Comparison of ENCODE assay signal across 9 mouse cellular contexts in genomic region chr3:79808530-79809179, GRCm38 (mm10). TPM values are rescaled to one million over a fixed set of nuclear protein-coding genes. Genes with fewer than 3 reads are reported as not detected.
DNase-seq lines count a peak whose midpoint lies in the region; ATAC-seq and TF ChIP-seq lines count a peak whose summit lies in the region.
"Had no signal": no experiment of that assay in that cellular context is flagged by ENCODE, and none has a peak within 500 bp of the region (broad histone marks: within the 10 kb centered on the region; RNA-seq: fewer than 3 reads in every experiment).

No protein-coding gene starts in this region.

- no peak overlapping the region for H3K27ac ChIP-seq in forebrain, embryonic 11.5 days (ENCODE audit: low read depth, low read length)
- no peak overlapping the region for H3K27ac ChIP-seq in forebrain, embryonic 10.5 days
- no peak overlapping the region for H3K27ac ChIP-seq in CH12.LX (ENCODE audit: insufficient read depth, low read depth)
- H3K27ac ChIP-seq in midbrain, embryonic 12.5 days (replicated peaks): no peak overlapping the region
- H3K27ac ChIP-seq: limb, embryonic 15.5 days had no signal

- TF ChIP-seq POLR2A in CH12.LX (IDR thresholded peaks at IDR 0.05; ENCODE audit: low read depth, low read length): no peak

- TF ChIP-seq CTCF in CH12.LX (conservative IDR thresholded peaks at IDR 0.05 in 1 of 2, IDR thresholded peaks at IDR 0.05 in 1 of 2; ENCODE audit: low read depth in 2 of 2, low read length in 2 of 2): no peak

- no peaks in the 10 kb centered on the region for H3K9me3 ChIP-seq in forebrain, embryonic 11.5 days (ENCODE audit: control insufficient read depth, low read length)
- H3K9me3 ChIP-seq in forebrain, embryonic 10.5 days: no peaks in the 10 kb centered on the region
- no peaks in the 10 kb centered on the region for H3K9me3 ChIP-seq in CH12.LX (replicated peaks; ENCODE audit: low read length)
- no peaks in the 10 kb centered on the region for H3K9me3 ChIP-seq in midbrain, embryonic 12.5 days
- H3K9me3 ChIP-seq: limb, embryonic 15.5 days had no signal

- no peaks in the 10 kb centered on the region for H3K27me3 ChIP-seq in forebrain, embryonic 11.5 days (ENCODE audit: control insufficient read depth, insufficient read depth, low read length)
- H3K27me3 ChIP-seq in forebrain, embryonic 10.5 days (ENCODE audit: poor library complexity, severe bottlenecking): no peaks in the 10 kb centered on the region
- H3K27me3 ChIP-seq in CH12.LX (replicated peaks): no peaks in the 10 kb centered on the region
- H3K27me3 ChIP-seq in midbrain, embryonic 12.5 days: no peaks in the 10 kb centered on the region
- H3K27me3 ChIP-seq: limb, embryonic 15.5 days had no signal

- H3K4me1 ChIP-seq in forebrain, embryonic 11.5 days (replicated peaks; ENCODE audit: control insufficient read depth, insufficient read depth, low read length): no peaks in the 10 kb centered on the region
- H3K4me1 ChIP-seq in forebrain, embryonic 10.5 days: 0 out of 2 replicates have a peak, but pooled peaks cover under 1% of the 10 kb centered on the region
- peaks cover 2 to 8% of the 10 kb centered on the region in 2 experiments; a peak in 2 of 4 replicates for H3K4me1 ChIP-seq in CH12.LX (ENCODE audit: control insufficient read depth in 1 of 2, insufficient read depth in 2 of 2)
- 0 out of 2 replicates have a peak, but pooled peaks cover under 1% of the 10 kb centered on the region for H3K4me1 ChIP-seq in midbrain, embryonic 12.5 days

- peak; percentile 70 for ATAC-seq in forebrain, embryonic 11.5 days (replicated peaks; ENCODE audit: low FRiP score)
- 0 out of 2 replicates have a peak, but pooled peaks have one; percentile 45 for ATAC-seq in midbrain, embryonic 12.5 days (ENCODE audit: low FRiP score, low read depth)

- WGBS in forebrain, embryonic 11.5 days: 82% methylated on average over 9 of the region's 9 CpGs
- WGBS in forebrain, embryonic 10.5 days: 86% methylated on average over 9 of the region's 9 CpGs
- WGBS in midbrain, embryonic 12.5 days: 84% methylated on average over 9 of the region's 9 CpGs

- no peak overlapping the region for H3K4me2 ChIP-seq in forebrain, embryonic 11.5 days (ENCODE audit: low read depth, low read length, severe bottlenecking)
- peak overlapping the region; percentile 55 for H3K4me2 ChIP-seq in CH12.LX (ENCODE audit: insufficient read depth, low read depth, poor library complexity, severe bottlenecking)
- no peak overlapping the region for H3K4me2 ChIP-seq in midbrain, embryonic 12.5 days (replicated peaks)
- H3K4me2 ChIP-seq: limb, embryonic 15.5 days had no signal

- H3K36me3 ChIP-seq in forebrain, embryonic 11.5 days (ENCODE audit: control insufficient read depth, insufficient read depth, low read length): no peaks in the 10 kb centered on the region
- H3K36me3 ChIP-seq in forebrain, embryonic 10.5 days (replicated peaks): no peaks in the 10 kb centered on the region
- H3K36me3 ChIP-seq in CH12.LX (replicated peaks in 1 of 2; ENCODE audit: control insufficient read depth in 1 of 2, insufficient read depth in 1 of 2, low read length in 1 of 2): no peaks in the 10 kb centered on the region
- no peaks in the 10 kb centered on the region for H3K36me3 ChIP-seq in midbrain, embryonic 12.5 days
- H3K36me3 ChIP-seq: limb, embryonic 15.5 days had no signal

- dilution Hi-C loops in CH12.LX (cut with MboI; ENCODE audit: extremely low pct_ligation_motif_present, extremely low pct_unique_long_range_greater_than_20kb, low sequenced_read_pairs): no loop called here

- TF ChIP-seq EP300 in CH12.LX (IDR thresholded peaks at IDR 0.05; ENCODE audit: low read length): no peak

- H3K4me3 ChIP-seq in forebrain, embryonic 11.5 days (ENCODE audit: low read depth, low read length): no peak overlapping the region
- H3K4me3 ChIP-seq in forebrain, embryonic 10.5 days: no peak overlapping the region
- no peak overlapping the region for H3K4me3 ChIP-seq in CH12.LX (replicated peaks in 1 of 3; ENCODE audit: low read depth in 2 of 3, low read length in 2 of 3, poor library complexity in 1 of 3)
- no peak overlapping the region for H3K4me3 ChIP-seq in midbrain, embryonic 12.5 days
- H3K4me3 ChIP-seq: limb, embryonic 15.5 days had no signal

- no peaks in the 10 kb centered on the region for H3K79me2 ChIP-seq in CH12.LX (replicated peaks; ENCODE audit: control insufficient read depth, extremely low read depth, insufficient read depth, poor library complexity, severe bottlenecking)

- in situ Hi-C loops in CH12.LX (cut with MboI; ENCODE audit: low pct_ligation_motif_present, low pct_unique_long_range_greater_than_20kb, low sequenced_read_pairs): no loop called here

- H3K9ac ChIP-seq in forebrain, embryonic 11.5 days (ENCODE audit: low read length): no peak overlapping the region
- peak overlapping the region; percentile 35; the same call in 1 of the 2 replicates for H3K9ac ChIP-seq in CH12.LX (ENCODE audit: insufficient read depth, low read depth)
- H3K9ac ChIP-seq in midbrain, embryonic 12.5 days (replicated peaks): no peak overlapping the region
- H3K9ac ChIP-seq: limb, embryonic 15.5 days had no signal

- no peak for DNase-seq in forebrain, embryonic 11.5 days (ENCODE audit: low spot score)
- DNase-seq in forebrain, embryonic 10.5 days (ENCODE audit: extremely low spot score, low spot score): no peak
- peak; percentile 17 for DNase-seq in CH12.LX (ENCODE audit: extremely low read depth)
- peak; percentile 12 for DNase-seq in fibroblast of lung, adult 2 months (ENCODE audit: low read depth)
- DNase-seq in cerebellum, adult 11 months: no peak
- DNase-seq in heart, adult 11 months: no peak
- DNase-seq in right cerebral cortex, postnatal 14 days: no peak

- no peak for TF ChIP-seq RAD21 in CH12.LX (IDR thresholded peaks at IDR 0.05; ENCODE audit: low read depth, low read length)

TF ChIP-seq in CH12.LX, 34 proteins besides CTCF, POLR2A, EP300 and RAD21:
- TF ChIP-seq CHD2 (IDR thresholded peaks at IDR 0.05; ENCODE audit: low read length): no peak
- no peak for TF ChIP-seq NRF1 (IDR thresholded peaks at IDR 0.05; ENCODE audit: low read depth, low read length)
- no peak for TF ChIP-seq GABPA (IDR thresholded peaks at IDR 0.05; ENCODE audit: insufficient replicate concordance, low read depth, low read length)
- no peak for TF ChIP-seq NELFE (IDR thresholded peaks at IDR 0.05; ENCODE audit: low read depth, low read length)
- TF ChIP-seq MAX (IDR thresholded peaks at IDR 0.05; ENCODE audit: low read length): no peak
- TF ChIP-seq MAFK (IDR thresholded peaks at IDR 0.05; ENCODE audit: insufficient replicate concordance, low read length): no peak
- TF ChIP-seq RCOR1 (conservative IDR thresholded peaks at IDR 0.05; ENCODE audit: low read depth, low read length): no peak
- TF ChIP-seq SIN3A (IDR thresholded peaks at IDR 0.05; ENCODE audit: low read length): no peak
- no peak for TF ChIP-seq BHLHE40 (IDR thresholded peaks at IDR 0.05; ENCODE audit: low read depth, low read length)
- no peak for TF ChIP-seq USF2 (conservative IDR thresholded peaks at IDR 0.05; ENCODE audit: low read depth, low read length)
- no peak for TF ChIP-seq MYC (IDR thresholded peaks at IDR 0.05; ENCODE audit: low read depth, low read length)
- TF ChIP-seq TCF12 (IDR thresholded peaks at IDR 0.05; ENCODE audit: low read depth, low read length): no peak
- TF ChIP-seq JUND (conservative IDR thresholded peaks at IDR 0.05; ENCODE audit: low read depth, low read length): no peak
- TF ChIP-seq PAX5 (IDR thresholded peaks at IDR 0.05; ENCODE audit: low read length): no peak
- no peak for TF ChIP-seq IRF4 (IDR thresholded peaks at IDR 0.05; ENCODE audit: low read depth, low read length)
- no peak for TF ChIP-seq TBP (conservative IDR thresholded peaks at IDR 0.05; ENCODE audit: low read depth, low read length)
- TF ChIP-seq MAZ (IDR thresholded peaks at IDR 0.05; ENCODE audit: low read depth, low read length): no peak
- TF ChIP-seq E2F4 (IDR thresholded peaks at IDR 0.05; ENCODE audit: insufficient replicate concordance, low read depth, low read length): no peak

RNA-seq across cellular contexts. Expression of gene Tmem144, which starts 43.9 kb away (rescaled TPM):
- polyA plus RNA-seq in forebrain, embryonic 11.5 days (2014; fragmentation: Nextera tagmentation; extraction: Ambion mirVana): 3.5 and 4.2 TPM in 2 replicates
- polyA plus RNA-seq in forebrain, embryonic 10.5 days (2016; fragmentation: Nextera tagmentation; extraction: Ambion mirVana): 3.7 and 4.1 TPM in 2 replicates
- 0.55 and 0.59 TPM in 2 replicates for total RNA-seq in CH12.LX (2012; rRNA removed)
- total RNA-seq in CH12.LX (2014; rRNA removed): 1.00 and 2.0 TPM in 2 replicates
- 1.3 and 1.6 TPM in 2 replicates for polyA plus RNA-seq in CH12.LX (2012; ENCODE audit: insufficient read length, low read depth)
- 1.9 and 2.7 TPM in 2 replicates for polyA plus RNA-seq in midbrain, embryonic 12.5 days (2016; fragmentation: Nextera tagmentation; extraction: Ambion mirVana)

Comparison
In these comparisons a context has a peak if more than half of its experiments do, and no peak if none do; other contexts are left out.
1. DNase-seq: peak in CH12.LX (single experiment) and fibroblast of lung, adult 2 months (single experiment); none in forebrain, embryonic 11.5 days (single experiment), forebrain, embryonic 10.5 days (single experiment), cerebellum, adult 11 months (single experiment), heart, adult 11 months (single experiment) and right cerebral cortex, postnatal 14 days (single experiment).